Mouse (Mus musculus) left cerebral cortex, postnatal 14 days (tissue): ENCODE measurements at regions not wholly inside any gene's neighbourhood (a gene's known extent, or its start where the extent isn't known, plus 50 kb on each side); places are given as distances from the start of the nearest gene placed in this dataset.

Source experiments
- DNase-seq, 2 experiments: peaks; one replicate each; pipeline ENCODE4 v3.0.0; 2021 to 2022; ENCODE audit warnings: low spot score in 2 of 2, mixed read lengths in 1 of 2
- intact Hi-C: fragments of 180-260 bp; cut with DNase I; formaldehyde crosslinking; loops from one replicate; pipeline ENCODE4 v1.15.1; 2025

- intact Hi-C loops: no loop called here
- no peak for DNase-seq
Observed at GRCm38 (mm10) chr3:124986930-124987329, 406.0 kb upstream of the 1700003H04Rik start.

GRCm38 (mm10) chr3:124986515-124986914, 405.6 kb upstream of the 1700003H04Rik start:
- DNase-seq: no peak
- intact Hi-C loops: no loop called here

- DNase-seq: no peak
- intact Hi-C loops: no loop called here
Observed at GRCm38 (mm10) chr3:124985428-124985827, 404.5 kb upstream of the 1700003H04Rik start.

- DNase-seq: no peak
- intact Hi-C loops: no loop called here
Observed at GRCm38 (mm10) chr3:124935147-124935849, 354.4 kb upstream of the 1700003H04Rik start.

GRCm38 (mm10) chr3:124932655-124933054, 351.8 kb upstream of the 1700003H04Rik start:
- intact Hi-C loops: no loop called here
- DNase-seq: no peak

- intact Hi-C loops: no loop called here
- peak in 1 of 2 experiments; percentile 1 for DNase-seq
Observed at GRCm38 (mm10) chr3:124930773-124931607, 350.1 kb upstream of the 1700003H04Rik start.

- no peak for DNase-seq
- intact Hi-C loops: no loop called here
Observed at GRCm38 (mm10) chr3:124908925-124909324, 328.0 kb upstream of the 1700003H04Rik start.
